Mouse (Mus musculus) CH12.LX (cell line): Measurements from ENCODE around the gene Entpd1. TPM values are rescaled to one million over a fixed set of nuclear protein-coding genes. Genes with fewer than 3 reads are reported as not detected.
A peak's percentile ranks its signal among the peaks of the same experiment; 100 is the strongest.

ENCODE experiments used
- DNase-seq: peaks from one replicate; pipeline ENCODE4 v3.0.0-alpha.2; 2013; ENCODE audit errors: extremely low read depth
- H3K27ac ChIP-seq: 2 replicates; pipeline ENCODE4 v1.5.1; 2012; ENCODE audit warnings: low read depth, mild to moderate bottlenecking, control low read depth, moderate library complexity; ENCODE audit not compliant: insufficient read depth
- H3K27me3 ChIP-seq: replicated peaks from 2 replicates; pipeline ENCODE3; 2012; ENCODE audit warnings: inconsistent platforms
- H3K36me3 ChIP-seq, 2 experiments: replicated peaks in 1 of 2; 2 replicates each; pipeline versions ENCODE3 to v1.6.1; 2012; ENCODE audit warnings: inconsistent platforms in 1 of 2, low read length in 1 of 2, mild to moderate bottlenecking in 1 of 2, mixed read lengths in 1 of 2, moderate library complexity in 1 of 2; ENCODE audit not compliant: control insufficient read depth in 1 of 2, insufficient read depth in 1 of 2
- H3K4me1 ChIP-seq, 2 experiments: 2 replicates each; pipeline ENCODE4 v1.6.1; 2012; ENCODE audit warnings: inconsistent platforms in 1 of 2, moderate library complexity in 1 of 2; ENCODE audit not compliant: insufficient read depth in 2 of 2, control insufficient read depth in 1 of 2
- H3K4me2 ChIP-seq: 2 replicates; pipeline ENCODE4 v1.6.1; 2012; ENCODE audit warnings: low read depth, mild to moderate bottlenecking, control low read depth; ENCODE audit not compliant: poor library complexity, insufficient read depth, severe bottlenecking
- H3K4me3 ChIP-seq, 3 experiments: fragments of 150-350 bp in 1 of 3; sonication (generic) in 1 of 3; replicated peaks in 1 of 3; 2 replicates each; pipeline versions ENCODE3 to v1.5.1; 2011 to 2012; ENCODE audit warnings: low read depth in 2 of 3, low read length in 2 of 3, mild to moderate bottlenecking in 2 of 3, moderate library complexity in 2 of 3, control low read depth in 1 of 3, improper control_type of control experiment in 1 of 3, inconsistent platforms in 1 of 3, mixed read lengths in 1 of 3; ENCODE audit not compliant: poor library complexity in 1 of 3
- H3K79me2 ChIP-seq: replicated peaks from 2 replicates; pipeline ENCODE4 v1.6.1; 2012; ENCODE audit warnings: mild to moderate bottlenecking, moderate library complexity; ENCODE audit not compliant: control insufficient read depth, poor library complexity, insufficient read depth, severe bottlenecking; ENCODE audit errors: extremely low read depth
- H3K9ac ChIP-seq: 2 replicates; pipeline ENCODE4 v1.6.1; 2012; ENCODE audit warnings: low read depth, mild to moderate bottlenecking, control low read depth, moderate library complexity; ENCODE audit not compliant: insufficient read depth
- H3K9me3 ChIP-seq: replicated peaks from 2 replicates; pipeline ENCODE3; 2012; ENCODE audit warnings: low read length, inconsistent platforms, mixed read lengths
- CTCF ChIP-seq, 2 experiments: IDR thresholded peaks in 1 of 2; conservative IDR thresholded peaks in 1 of 2; 2 replicates each; pipeline ENCODE4 v1.5.1; 2011 to 2012; ENCODE audit warnings: low read depth in 2 of 2, low read length in 2 of 2, improper control_type of control experiment in 1 of 2, inconsistent platforms in 1 of 2, mild to moderate bottlenecking in 1 of 2, moderate library complexity in 1 of 2
- E2F4 ChIP-seq: IDR thresholded peaks from 2 replicates; pipeline ENCODE4 v1.6.1; 2011; ENCODE audit warnings: low read depth, low read length, improper control_type of control experiment; ENCODE audit not compliant: insufficient replicate concordance
- ELF1 ChIP-seq: IDR thresholded peaks from 2 replicates; pipeline ENCODE4 v1.6.1; 2014; ENCODE audit warnings: low read depth, mild to moderate bottlenecking, inconsistent platforms, low read length, improper control_type of control experiment
- EP300 ChIP-seq: IDR thresholded peaks from 2 replicates; pipeline ENCODE4 v1.6.1; 2011; ENCODE audit warnings: low read length, improper control_type of control experiment
- ETS1 ChIP-seq: conservative IDR thresholded peaks from 2 replicates; pipeline ENCODE4 v1.6.1; 2012; ENCODE audit warnings: low read depth, mild to moderate bottlenecking, inconsistent platforms, low read length, improper control_type of control experiment, moderate library complexity
- GABPA ChIP-seq: IDR thresholded peaks from 2 replicates; pipeline ENCODE4 v1.6.1; 2012; ENCODE audit warnings: low read depth, low read length, improper control_type of control experiment, inconsistent platforms; ENCODE audit not compliant: insufficient replicate concordance
- HCFC1 ChIP-seq: IDR thresholded peaks from 2 replicates; pipeline ENCODE4 v1.6.1; 2012; ENCODE audit warnings: low read depth, mild to moderate bottlenecking, inconsistent platforms, low read length, improper control_type of control experiment
- IRF4 ChIP-seq: IDR thresholded peaks from 2 replicates; pipeline ENCODE4 v1.6.1; 2014; ENCODE audit warnings: low read depth, mild to moderate bottlenecking, inconsistent platforms, low read length, improper control_type of control experiment
- JUN ChIP-seq: IDR thresholded peaks from 2 replicates; pipeline ENCODE4 v1.6.1; 2011; ENCODE audit warnings: low read depth, mild to moderate bottlenecking, low read length, improper control_type of control experiment, moderate library complexity; ENCODE audit not compliant: insufficient read depth
- MAFK ChIP-seq: IDR thresholded peaks from 2 replicates; pipeline ENCODE4 v1.6.1; 2011; ENCODE audit warnings: low read length, improper control_type of control experiment; ENCODE audit not compliant: insufficient replicate concordance
- MAX ChIP-seq: IDR thresholded peaks from 2 replicates; pipeline ENCODE4 v1.6.1; 2011; ENCODE audit warnings: low read length, improper control_type of control experiment
- MXI1 ChIP-seq: IDR thresholded peaks from 2 replicates; pipeline ENCODE4 v1.6.1; 2011; ENCODE audit warnings: mild to moderate bottlenecking, low read depth, low read length, improper control_type of control experiment
- NELFE ChIP-seq: IDR thresholded peaks from 2 replicates; pipeline ENCODE4 v1.6.1; 2011; ENCODE audit warnings: low read depth, low read length, improper control_type of control experiment
- NRF1 ChIP-seq: IDR thresholded peaks from 2 replicates; pipeline ENCODE4 v1.6.1; 2014; ENCODE audit warnings: low read depth, mild to moderate bottlenecking, inconsistent platforms, low read length, improper control_type of control experiment, moderate library complexity
- PAX5 ChIP-seq: IDR thresholded peaks from 2 replicates; pipeline ENCODE4 v1.6.1; 2012; ENCODE audit warnings: low read length, inconsistent platforms, mixed read lengths
- RAD21 ChIP-seq: IDR thresholded peaks from 2 replicates; pipeline ENCODE4 v1.6.1; 2011; ENCODE audit warnings: low read depth, mild to moderate bottlenecking, low read length, improper control_type of control experiment, moderate library complexity
- RCOR1 ChIP-seq: conservative IDR thresholded peaks from 2 replicates; pipeline ENCODE4 v1.6.1; 2012; ENCODE audit warnings: low read depth, mild to moderate bottlenecking, inconsistent platforms, low read length, improper control_type of control experiment
- SMC3 ChIP-seq: IDR thresholded peaks from 2 replicates; pipeline ENCODE4 v1.6.1; 2011; ENCODE audit warnings: low read depth, low read length, improper control_type of control experiment
- TCF12 ChIP-seq: IDR thresholded peaks from 2 replicates; pipeline ENCODE4 v1.6.1; 2014; ENCODE audit warnings: low read depth, mild to moderate bottlenecking, inconsistent platforms, low read length, improper control_type of control experiment
- USF1 ChIP-seq: IDR thresholded peaks from 2 replicates; pipeline ENCODE4 v1.6.1; 2014; ENCODE audit warnings: low read depth, mild to moderate bottlenecking, inconsistent platforms, low read length, improper control_type of control experiment
- ZKSCAN1 ChIP-seq: IDR thresholded peaks from 2 replicates; pipeline ENCODE4 v1.6.1; 2012; ENCODE audit warnings: low read depth, inconsistent platforms, low read length, improper control_type of control experiment, borderline replicate concordance
- dilution Hi-C: fragments of 300-500 bp; cut with MboI; formaldehyde crosslinking; loops from 2 replicates; pipeline ENCODE4 v1.14.3; 2020; ENCODE audit warnings: low sequenced_read_pairs; ENCODE audit not compliant: extremely low pct_unique_long_range_greater_than_20kb, extremely low pct_ligation_motif_present
- in situ Hi-C: fragments of 300-500 bp; cut with MboI; formaldehyde crosslinking; loops from 3 replicates; pipeline ENCODE4 v1.14.3; 2019; ENCODE audit warnings: low sequenced_read_pairs, low pct_ligation_motif_present, low pct_unique_long_range_greater_than_20kb, mixed read lengths
- polyA plus RNA-seq: library from polyadenylated mRNA; unstranded; fragments of >175 nt; gene quantifications from 2 replicates; pipeline ENCODE4 v1.2.1, GENCODE M21; 2012; ENCODE audit warnings: low read depth; ENCODE audit not compliant: insufficient read length
- total RNA-seq, 2 experiments: library from RNA; depleted of rRNA; stranded (reverse); fragments of 300-350 nt in 1 of 2; fragments of >200 nt in 1 of 2; gene quantifications; 2 replicates each; pipeline ENCODE4 v1.2.3; 2012 to 2014

Entpd1 gene
- total and polyA plus RNA-seq, 3 experiments, result 14.7 to 21.2 (median 19.5) TPM

DNA sequence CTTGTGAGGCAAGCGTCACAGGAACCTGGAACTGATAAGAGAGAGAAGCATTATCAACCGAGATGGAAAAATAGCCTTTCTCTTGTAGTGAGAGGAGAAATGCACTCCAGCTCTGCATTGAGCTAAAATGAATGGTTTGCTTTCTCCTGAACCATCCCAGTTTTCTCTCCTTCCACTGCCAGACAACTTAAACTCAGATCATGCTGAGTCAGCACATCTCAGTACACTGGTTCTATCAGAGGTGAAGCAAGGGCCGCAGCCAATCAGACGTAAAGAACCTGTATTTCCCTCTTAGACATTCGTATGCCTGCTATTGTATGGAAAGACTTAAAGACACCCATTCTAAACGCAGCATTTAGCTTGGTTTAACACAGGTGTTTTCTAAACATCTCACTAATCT lies 4.5 kb upstream of the Entpd1 start:
- dilution Hi-C loops (no loop called here), in situ Hi-C loops (loop anchor here (25.0 kb wide), 1 partner anchor 405 kb away; no protein-coding TSS in a partner anchor)
- Histone ChIP-seq H3K27ac (no peak overlapping the region), H3K4me3 (no peak overlapping the region), H3K79me2 (no peaks in the 10 kb centered on the region), H3K4me2 (no peak overlapping the region), H3K4me1 (peaks cover 4 to 17% of the 10 kb centered on the region in 2 experiments; a peak in 3 of 4 replicates), H3K36me3 (peaks cover 29 to 62% of the 10 kb centered on the region in 2 experiments), H3K9ac (no peak overlapping the region), H3K27me3 (no peaks in the 10 kb centered on the region), H3K9me3 (no peaks in the 10 kb centered on the region)
- no peak for TF ChIP-seq CTCF (conservative IDR thresholded peaks at IDR 0.05 in 1 of 2, IDR thresholded peaks at IDR 0.05 in 1 of 2; ENCODE audit: low read depth in 2 of 2, low read length in 2 of 2)
- TF ChIP-seq MAX, result no peak
- peak; percentile 95 for TF ChIP-seq MAFK
- no peak for DNase-seq

DNA sequence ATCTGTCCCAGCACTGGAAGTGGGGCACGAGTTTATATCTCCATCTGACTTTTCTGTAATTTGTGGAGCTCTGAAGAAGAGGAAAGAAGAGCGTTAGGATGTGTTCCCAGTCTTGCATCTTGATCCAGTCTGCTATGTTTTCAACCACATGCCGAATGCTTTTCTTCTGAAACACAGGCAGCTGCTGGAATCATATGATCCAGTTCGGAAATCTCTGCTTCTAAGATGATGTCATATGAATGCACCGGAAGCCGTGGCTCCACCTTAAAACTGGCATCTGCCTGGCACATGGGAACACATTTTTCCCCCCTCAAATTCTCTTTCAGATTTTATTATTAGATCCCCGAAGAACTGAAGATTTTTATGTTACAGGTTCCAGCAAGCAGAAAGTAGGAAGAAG lies 2.6 kb downstream of the Entpd1 start:
- H3K4me3 ChIP-seq, result no peak overlapping the region
- dilution Hi-C loops (no loop called here), in situ Hi-C loops (loop anchor here (5.0 to 25.0 kb wide), 3 partner anchors 32 to 397 kb away; no protein-coding TSS in a partner anchor)
- H3K9me3 ChIP-seq, result no peaks in the 10 kb centered on the region
- TF ChIP-seq NRF1 (no peak), GABPA (no peak), EP300 (no peak), ELF1 (no peak), USF1 (no peak), MXI1 (no peak), ETS1 (no peak), ZKSCAN1 (no peak), JUN (no peak), TCF12 (no peak), PAX5 (no peak), SMC3 (no peak), NELFE (no peak), IRF4 (no peak), CTCF (conservative IDR thresholded peaks at IDR 0.05 in 1 of 2, IDR thresholded peaks at IDR 0.05 in 1 of 2; ENCODE audit: low read depth in 2 of 2, low read length in 2 of 2) (no peak), RAD21 (no peak), RCOR1 (no peak), MAFK (no peak), E2F4 (no peak), HCFC1 (no peak)
- peaks cover 0 to 4% of the 10 kb centered on the region in 2 experiments for H3K36me3 ChIP-seq
- no peak overlapping the region for H3K27ac ChIP-seq
- no peak overlapping the region for H3K9ac ChIP-seq
- H3K4me1 ChIP-seq, result peaks cover 10 to 26% of the 10 kb centered on the region in 2 experiments; a peak in 3 of 4 replicates
- H3K79me2 ChIP-seq, result no peaks in the 10 kb centered on the region
- no peak overlapping the region for H3K4me2 ChIP-seq
- no peaks in the 10 kb centered on the region for H3K27me3 ChIP-seq
- DNase-seq, result no peak
